Mouse (Mus musculus) liver, embryonic 13.5 days (tissue): ENCODE measurements around the gene Sdf2l1. TPM values are rescaled to one million over a fixed set of nuclear protein-coding genes. Genes with fewer than 3 reads are reported as not detected.
A peak's percentile ranks its signal among the peaks of the same experiment; 100 is the strongest.

Experiments used
- ATAC-seq: fragments of 200-750 bp; cut with Nextera tagmentation; 2 replicates; pipeline ENCODE4 v1.8.0; 2017; ENCODE audit warnings: low read depth, mild to moderate bottlenecking, moderate number of reproducible peaks, moderate library complexity
- DNase-seq: peaks from one replicate; pipeline ENCODE4 v3.0.0; 2022
- H3K27ac ChIP-seq: fragments of 300-500 bp; sonication (generic); 2 replicates; pipeline ENCODE4 v1.5.1; 2015; ENCODE audit warnings: moderate library complexity, mild to moderate bottlenecking, inconsistent platforms
- H3K27me3 ChIP-seq: fragments of 300-500 bp; sonication (generic); 2 replicates; pipeline ENCODE4 v1.6.1; 2015; ENCODE audit warnings: mild to moderate bottlenecking, inconsistent platforms
- H3K36me3 ChIP-seq: fragments of 300-500 bp; sonication (generic); 2 replicates; pipeline ENCODE4 v1.6.1; 2015; ENCODE audit warnings: mild to moderate bottlenecking, inconsistent platforms
- H3K4me1 ChIP-seq: fragments of 300-500 bp; sonication (generic); replicated peaks from 2 replicates; pipeline ENCODE4 v1.6.1; 2015; ENCODE audit warnings: inconsistent platforms
- H3K4me2 ChIP-seq: fragments of 300-500 bp; sonication (generic); 2 replicates; pipeline ENCODE4 v1.6.1; 2015; ENCODE audit warnings: inconsistent platforms, mild to moderate bottlenecking, moderate library complexity
- H3K4me3 ChIP-seq: fragments of 300-500 bp; sonication (generic); replicated peaks from 2 replicates; pipeline ENCODE4 v1.5.1; 2015; ENCODE audit warnings: mild to moderate bottlenecking, inconsistent platforms
- H3K9ac ChIP-seq: fragments of 300-500 bp; sonication (generic); 2 replicates; pipeline ENCODE4 v1.6.1; 2015; ENCODE audit warnings: mild to moderate bottlenecking, inconsistent platforms
- H3K9me3 ChIP-seq: fragments of 300-500 bp; sonication (generic); replicated peaks from 2 replicates; pipeline ENCODE4 v1.6.1; 2016; ENCODE audit warnings: inconsistent platforms
- WGBS: fragments of 180-500 bp; shearing (Covaris S2); methylation state at CpG from one replicate; pipeline ENCODE4 v1.1.7; 2015; ENCODE audit not compliant: insufficient replicate concordance; 5-methylcytosine and 5-hydroxymethylcytosine counted together
- polyA plus RNA-seq: library from polyadenylated mRNA; unstranded; fragments of >200 nt; fragmentation: Nextera tagmentation; extraction: Ambion mirVana; gene quantifications from 2 replicates; pipeline ENCODE4 v1.2.1, GENCODE M21; 2015

The Sdf2l1 gene
- polyA plus RNA-seq, 1 experiment from 2014 or later: 75.6 TPM

DNA sequence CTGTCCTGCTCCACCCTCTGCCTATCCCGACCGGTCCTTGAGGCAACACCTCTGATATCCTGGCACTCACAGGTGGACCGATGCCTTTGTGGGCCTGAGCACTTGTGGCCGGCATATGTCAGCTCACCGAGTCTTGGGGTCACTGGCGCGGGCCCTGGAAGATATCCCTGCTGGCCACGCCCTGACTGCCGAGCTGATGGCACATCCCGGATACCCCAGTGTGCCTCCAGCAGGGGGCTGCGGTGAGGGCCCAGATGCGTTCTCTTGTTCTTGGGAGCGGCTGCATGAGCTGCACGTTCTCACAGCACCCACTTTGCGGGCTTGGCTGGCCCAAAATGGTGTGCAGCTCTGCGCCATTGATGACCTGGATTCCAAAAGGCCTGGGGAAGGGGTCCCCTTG, 15.9 kb upstream of the Sdf2l1 start:
- peak overlapping the region; percentile 78 for H3K9ac ChIP-seq
- peaks cover 20% of the 10 kb centered on the region for H3K4me1 ChIP-seq
- peaks cover 19% of the 10 kb centered on the region for H3K36me3 ChIP-seq
- no peaks in the 10 kb centered on the region for H3K27me3 ChIP-seq
- ATAC-seq (peak; percentile 62), DNase-seq (peak; percentile 58)
- peak overlapping the region; percentile 70 for H3K4me3 ChIP-seq
- H3K9me3 ChIP-seq: no peaks in the 10 kb centered on the region
- WGBS: 8% methylated on average over 16 of the region's 16 CpGs
- peak overlapping the region; percentile 45; the same call in 1 of the 2 replicates for H3K27ac ChIP-seq
- H3K4me2 ChIP-seq: peak overlapping the region; percentile 98

DNA sequence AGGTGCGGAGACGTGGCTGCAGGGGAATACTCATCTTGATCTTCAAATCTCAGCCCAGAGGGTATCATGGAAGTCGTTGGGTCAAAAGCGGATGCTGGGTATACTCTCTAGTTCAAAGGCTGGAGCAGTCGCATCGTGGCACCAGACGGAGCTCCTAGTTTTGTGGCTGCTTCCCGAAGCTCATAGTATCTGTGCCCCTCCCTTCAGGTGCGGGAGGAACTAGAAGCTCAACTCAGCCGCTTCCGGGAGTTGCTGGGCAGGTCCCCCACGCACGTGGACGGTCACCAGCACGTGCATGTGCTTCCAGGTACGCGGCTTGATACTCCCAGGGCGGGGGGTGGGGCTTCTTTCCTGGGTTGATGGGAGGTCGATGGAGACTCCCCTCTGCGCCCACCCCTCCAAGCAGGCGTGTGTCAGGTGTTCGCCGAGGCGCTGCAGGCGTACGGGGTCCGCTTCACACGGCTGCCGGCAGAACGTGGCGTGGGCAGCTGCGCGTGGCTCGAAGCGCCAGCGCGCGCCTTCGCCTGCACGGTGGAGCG, 15.3 kb upstream of the Sdf2l1 start:
- peak overlapping the region; percentile 98 for H3K4me2 ChIP-seq
- peak overlapping the region; percentile 78 for H3K9ac ChIP-seq
- H3K9me3 ChIP-seq: no peaks in the 10 kb centered on the region
- under 1% methylated on average over 41 of the region's 41 CpGs for WGBS
- H3K27ac ChIP-seq: peak overlapping the region; percentile 18; the same call in 1 of the 2 replicates
- H3K36me3 ChIP-seq: peaks cover 13% of the 10 kb centered on the region; the same call in 1 of the 2 replicates
- DNase-seq (peak; percentile 9), ATAC-seq (peak; percentile 17)
- H3K4me3 ChIP-seq: peak overlapping the region; percentile 70
- H3K4me1 ChIP-seq: peaks cover 20% of the 10 kb centered on the region
- no peaks in the 10 kb centered on the region for H3K27me3 ChIP-seq

DNA sequence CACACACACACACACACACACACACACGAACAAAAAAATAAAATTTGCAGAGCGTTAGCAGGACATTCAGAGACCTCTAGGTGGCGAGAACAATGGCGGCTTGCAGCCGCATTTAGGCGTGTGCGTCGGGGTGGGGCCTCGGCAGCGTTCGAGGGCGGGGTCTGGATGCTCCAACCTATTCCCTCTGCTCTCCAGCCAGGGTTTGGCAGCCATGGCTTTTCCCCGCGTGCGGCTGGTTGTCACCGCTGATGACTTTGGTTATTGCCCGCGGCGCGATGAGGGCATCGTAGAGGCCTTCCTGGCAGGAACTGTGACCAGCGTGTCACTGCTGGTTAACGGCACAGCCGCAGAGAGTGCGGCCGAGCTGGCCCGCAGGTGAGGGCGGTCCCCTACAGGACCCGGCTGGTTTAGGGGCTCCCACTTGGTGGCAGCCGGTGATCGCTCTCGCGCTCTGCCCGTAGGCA, 14.6 kb upstream of the Sdf2l1 start, which contains the start of gene Ccdc116:
Ccdc116 (minus strand) TSS at position 458 of the 464 bp plus-strand sequence.
- Histone ChIP-seq H3K27ac (peak within 1 kb of the TSS; percentile 18; the same call in 1 of the 2 replicates), H3K4me3 (peak within 1 kb of the TSS; percentile 70), H3K4me1 (peaks cover 20% of the 10 kb centered on the region), H3K4me2 (peak within 1 kb of the TSS; percentile 98), H3K9ac (peak within 1 kb of the TSS; percentile 78), H3K9me3 (no peaks in the 10 kb centered on the region), H3K27me3 (no peaks in the 10 kb centered on the region), H3K36me3 (peaks cover 8% of the 10 kb centered on the region; the same call in 1 of the 2 replicates)
- WGBS: under 1% methylated on average over 34 of the region's 34 CpGs
- DNase-seq (peak; percentile 77), ATAC-seq (peak; percentile 74)

DNA sequence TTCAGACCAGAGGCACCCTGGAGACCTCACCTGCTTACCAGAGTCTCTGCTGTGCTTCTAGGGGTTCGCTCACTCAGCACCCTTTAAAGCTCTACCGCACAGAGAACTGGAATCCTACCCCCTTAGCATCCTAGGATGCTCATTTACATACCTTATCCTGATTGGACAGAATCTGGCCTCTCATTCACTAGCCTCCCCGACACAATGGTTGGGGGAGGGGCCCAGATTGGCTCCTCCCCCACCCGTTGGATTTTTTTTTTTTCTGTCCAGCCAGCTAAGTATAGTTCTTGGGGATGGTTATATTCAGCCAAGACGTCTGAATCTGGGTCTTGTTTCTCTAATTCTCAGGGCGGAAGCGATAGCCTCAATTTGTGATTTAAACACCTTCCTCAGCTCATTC, 12.2 kb upstream of the Sdf2l1 start, which contains the start of gene Ydjc:
Ydjc (plus strand) TSS at position 283 of the 400 bp plus-strand sequence.
- H3K27me3 ChIP-seq: no peaks in the 10 kb centered on the region
- no peaks in the 10 kb centered on the region for H3K9me3 ChIP-seq
- H3K4me2 ChIP-seq: no peak within 1 kb of the TSS
- ATAC-seq (0 out of 2 replicates have a peak, but pooled peaks have one; percentile 22), DNase-seq (no peak)
- no peak within 1 kb of the TSS for H3K27ac ChIP-seq
- no peak within 1 kb of the TSS for H3K4me3 ChIP-seq
- H3K36me3 ChIP-seq: no peaks in the 10 kb centered on the region
- H3K4me1 ChIP-seq: peaks cover 26% of the 10 kb centered on the region
- no peak within 1 kb of the TSS for H3K9ac ChIP-seq
- WGBS: 28% methylated on average over 7 of the region's 7 CpGs

DNA sequence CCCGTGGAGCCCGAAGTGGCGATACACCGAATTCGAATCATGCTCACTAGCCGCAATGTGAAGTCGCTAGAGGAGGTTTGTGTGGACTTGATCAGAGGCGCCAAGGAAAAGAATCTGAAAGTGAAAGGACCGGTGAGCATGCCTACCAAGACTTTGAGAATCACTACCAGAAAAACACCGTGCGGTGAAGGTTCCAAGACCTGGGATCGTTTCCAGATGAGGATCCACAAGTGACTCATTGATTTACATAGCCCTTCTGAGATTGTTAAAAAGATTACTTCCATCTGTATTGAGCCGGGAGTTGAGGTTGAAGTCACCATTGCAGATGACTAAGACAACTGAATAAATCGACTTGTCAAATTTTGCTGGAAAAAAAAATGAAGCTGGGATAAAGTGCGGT, 5.2 kb upstream of the Sdf2l1 start:
- H3K9ac ChIP-seq: no peak overlapping the region
- no peak overlapping the region for H3K4me3 ChIP-seq
- DNase-seq (no peak), ATAC-seq (no peak)
- H3K4me1 ChIP-seq: peaks cover 14% of the 10 kb centered on the region
- H3K27ac ChIP-seq: no peak overlapping the region
- no peaks in the 10 kb centered on the region for H3K36me3 ChIP-seq
- H3K4me2 ChIP-seq: no peak overlapping the region
- H3K9me3 ChIP-seq: no peaks in the 10 kb centered on the region
- peaks cover 4% of the 10 kb centered on the region; the same call in 1 of the 2 replicates for H3K27me3 ChIP-seq
- WGBS: 71% methylated on average over 15 of the region's 15 CpGs

DNA sequence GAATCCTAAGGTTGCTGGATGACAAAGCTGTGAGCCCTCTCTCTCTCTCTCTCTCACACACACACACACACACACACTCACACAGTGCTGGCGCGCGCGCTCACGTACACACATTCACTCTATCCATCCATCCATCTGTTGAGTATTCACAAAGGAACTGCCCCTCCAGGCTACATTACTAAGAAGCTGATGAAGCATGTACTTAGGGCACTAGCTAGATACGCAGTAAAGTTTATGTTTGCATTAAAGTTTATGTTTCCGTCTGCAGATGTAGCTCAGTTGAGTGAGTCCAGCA, 670 bp upstream of the Sdf2l1 start:
- Histone ChIP-seq H3K9me3 (no peaks in the 10 kb centered on the region), H3K9ac (peak overlapping the region; percentile 75), H3K27me3 (0 out of 2 replicates have a peak, but pooled peaks cover 4% of the 10 kb centered on the region), H3K36me3 (no peaks in the 10 kb centered on the region), H3K4me3 (peak overlapping the region; percentile 86), H3K27ac (peak overlapping the region; percentile 58; the same call in 1 of the 2 replicates), H3K4me1 (peaks cover 25% of the 10 kb centered on the region), H3K4me2 (peak overlapping the region; percentile 94)
- ATAC-seq (no peak), DNase-seq (no peak)
- 55% methylated on average over 7 of the region's 7 CpGs for WGBS

DNA sequence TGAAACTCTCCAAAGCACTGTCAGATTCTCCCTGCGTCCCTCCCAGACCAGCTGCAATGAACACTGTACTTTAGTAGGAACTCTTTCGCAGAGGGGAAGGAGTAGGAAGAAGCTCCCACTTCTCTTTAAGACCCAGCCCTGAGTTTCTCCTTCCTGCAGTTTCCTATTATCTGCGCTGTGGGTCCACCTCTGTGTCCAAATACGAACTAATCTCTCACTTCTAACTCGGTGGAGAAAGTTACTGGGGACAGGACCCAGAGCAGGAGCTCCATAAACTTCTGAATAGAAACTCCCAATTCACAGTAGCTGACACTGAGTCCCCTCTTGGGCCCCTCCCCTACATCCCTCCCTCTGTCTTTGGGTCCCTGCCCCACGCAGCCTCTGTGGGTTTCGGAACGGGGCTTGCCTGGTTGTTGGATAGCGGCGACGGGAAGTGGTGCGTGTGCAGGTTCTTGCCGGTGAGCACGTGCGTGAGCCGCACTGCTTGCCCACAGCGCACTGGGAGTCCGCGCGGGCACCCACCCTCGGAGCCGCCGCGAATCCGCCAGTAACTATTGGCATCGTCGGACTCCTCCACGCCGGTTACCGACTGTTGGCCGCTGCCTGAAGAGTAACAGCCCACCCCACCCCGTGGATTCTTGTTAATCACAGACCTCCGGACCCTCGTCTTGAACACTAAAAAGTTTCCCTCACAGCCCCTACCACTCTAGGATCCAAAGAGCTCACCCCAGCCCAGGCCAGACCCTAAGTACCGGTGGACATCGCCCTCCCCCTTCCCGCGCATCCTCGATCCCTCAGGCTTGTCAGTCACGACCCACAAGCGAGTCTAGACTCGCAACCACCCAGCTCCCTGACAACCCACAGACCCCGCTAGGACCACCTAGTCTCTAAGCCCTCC, 743 bp downstream of the Sdf2l1 start:
- peak; percentile 29 for DNase-seq

DNA sequence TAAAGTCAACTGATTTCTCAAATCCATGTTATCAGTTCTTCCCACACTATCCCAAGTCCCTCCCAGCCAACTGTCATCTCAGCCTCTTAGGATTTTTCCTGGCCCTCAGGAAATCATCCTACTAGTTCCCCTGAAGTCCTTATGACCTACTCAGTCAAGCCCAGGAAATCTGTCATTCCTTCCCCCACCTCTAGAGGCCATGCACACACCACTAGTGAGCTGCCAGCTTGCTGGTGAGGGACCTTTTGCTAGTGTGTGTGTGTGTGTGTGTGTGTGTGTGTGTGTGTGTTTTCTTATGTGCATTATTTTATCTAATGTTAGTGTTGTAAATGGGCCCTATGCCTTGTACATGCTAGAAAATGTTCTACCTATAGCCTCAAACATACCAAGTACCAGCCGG, 4.9 kb downstream of the Sdf2l1 start:
- WGBS: 96% methylated on average over 1 of the region's 1 CpGs

More for the DNA sequence above, 743 bp downstream of the Sdf2l1 start:
- no peak for ATAC-seq
- H3K4me3 ChIP-seq: peak overlapping the region; percentile 86
- no peaks in the 10 kb centered on the region for H3K9me3 ChIP-seq
- H3K9ac ChIP-seq: peak overlapping the region; percentile 84
- H3K4me2 ChIP-seq: peak overlapping the region; percentile 94
- WGBS: 2% methylated on average over 43 of the region's 43 CpGs
- 0 out of 2 replicates have a peak, but pooled peaks cover 4% of the 10 kb centered on the region for H3K27me3 ChIP-seq
- H3K4me1 ChIP-seq: peaks cover 25% of the 10 kb centered on the region
- peak overlapping the region; percentile 75 for H3K27ac ChIP-seq
- H3K36me3 ChIP-seq: no peaks in the 10 kb centered on the region

DNA sequence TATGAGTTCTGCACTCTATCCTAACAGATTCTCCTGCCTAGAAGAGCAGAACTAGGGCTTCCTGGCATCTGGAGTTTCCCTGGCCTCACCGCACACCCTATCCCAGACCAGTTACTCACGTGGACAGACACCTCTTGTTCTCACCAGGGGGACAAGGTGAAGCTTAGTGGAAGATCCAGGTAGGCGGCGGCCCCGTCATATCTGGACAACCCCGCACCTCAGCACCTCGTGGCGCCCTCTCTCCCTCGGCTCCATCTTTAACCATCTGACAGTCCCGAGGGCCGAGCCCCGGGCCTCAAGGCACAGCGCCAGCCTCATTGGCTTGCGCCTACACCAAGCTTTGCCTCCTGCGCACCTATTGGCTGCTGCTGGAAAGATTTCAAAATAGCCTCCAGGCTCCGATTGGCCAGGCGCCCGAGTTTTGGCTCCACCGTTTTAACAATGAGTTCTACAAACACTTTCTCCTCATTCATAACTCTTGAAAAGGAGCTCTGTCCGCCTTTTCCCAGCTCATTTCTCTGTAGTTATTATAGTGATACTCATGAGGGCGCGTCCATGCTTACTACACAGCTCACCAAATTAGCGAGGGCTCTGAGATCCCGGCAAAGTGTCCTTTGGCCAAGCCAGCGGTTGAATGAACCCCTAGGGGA, 7.2 kb downstream of the Sdf2l1 start, which contains the start of gene 2610318N02Rik:
2610318N02Rik (minus strand) TSS at position 297 of the 650 bp plus-strand sequence.
- H3K27ac ChIP-seq: peak within 1 kb of the TSS; percentile 75
- H3K36me3 ChIP-seq: peaks cover 14% of the 10 kb centered on the region
- no peaks in the 10 kb centered on the region for H3K27me3 ChIP-seq
- H3K4me1 ChIP-seq: peaks cover 23% of the 10 kb centered on the region
- peak within 1 kb of the TSS; percentile 76 for H3K9ac ChIP-seq
- WGBS: under 1% methylated on average over 25 of the region's 25 CpGs
- peak; percentile 87 for DNase-seq
- peak within 1 kb of the TSS; percentile 68 for H3K4me3 ChIP-seq
- no peaks in the 10 kb centered on the region for H3K9me3 ChIP-seq
- ATAC-seq: peak; percentile 98
- peak within 1 kb of the TSS; percentile 87 for H3K4me2 ChIP-seq

More for the DNA sequence above, 4.9 kb downstream of the Sdf2l1 start:
- H3K4me2 ChIP-seq: no peak overlapping the region
- H3K27me3 ChIP-seq: no peaks in the 10 kb centered on the region
- no peak overlapping the region for H3K4me3 ChIP-seq
- H3K9ac ChIP-seq: no peak overlapping the region
- ATAC-seq: no peak
- H3K4me1 ChIP-seq: peaks cover 40% of the 10 kb centered on the region
- peak; percentile 47 for DNase-seq
- no peaks in the 10 kb centered on the region for H3K9me3 ChIP-seq
- no peaks in the 10 kb centered on the region for H3K36me3 ChIP-seq
- H3K27ac ChIP-seq: no peak overlapping the region

DNA sequence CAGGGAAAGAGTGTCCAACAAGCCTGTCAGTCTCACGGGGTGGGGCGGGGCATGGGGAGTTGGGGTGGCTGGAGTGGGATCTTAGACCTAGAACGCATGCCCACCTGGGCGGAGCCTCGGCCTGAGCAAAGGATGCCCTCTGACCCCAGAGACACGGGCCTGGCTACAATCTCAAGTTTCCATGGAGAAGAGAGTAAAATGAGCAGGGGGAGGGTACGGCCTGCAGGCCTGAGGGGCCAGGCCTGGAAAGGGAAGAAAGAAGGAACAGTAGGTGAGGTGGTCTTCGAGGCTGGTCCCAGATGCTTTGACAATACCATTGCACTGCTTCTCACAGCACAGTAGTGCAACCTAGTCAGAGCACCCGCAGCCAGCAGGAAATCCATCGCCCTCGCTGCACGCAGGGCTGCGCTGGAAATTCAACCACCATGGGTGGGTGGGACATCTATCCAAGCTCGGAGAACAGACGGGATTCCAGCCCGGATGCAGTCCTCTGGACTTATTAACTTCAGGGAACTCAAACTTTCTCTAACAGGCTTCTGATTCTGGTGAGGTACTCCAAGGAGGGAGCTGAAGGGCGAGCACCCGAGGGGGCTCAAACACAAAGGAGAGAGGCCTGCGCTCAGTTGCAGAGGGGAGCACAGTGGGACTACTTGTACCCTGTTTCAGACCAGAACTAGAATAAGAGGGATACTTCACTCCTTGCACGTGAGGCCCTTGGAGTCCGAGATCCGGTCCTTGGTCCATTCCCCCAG, 7.9 kb downstream of the Sdf2l1 start:
- no peaks in the 10 kb centered on the region for H3K9me3 ChIP-seq
- peak overlapping the region; percentile 76 for H3K9ac ChIP-seq
- 8% methylated on average over 22 of the region's 22 CpGs for WGBS
- peaks cover 23% of the 10 kb centered on the region for H3K4me1 ChIP-seq
- ATAC-seq (no peak; the same call in 1 of the 2 replicates), DNase-seq (no peak)
- H3K27me3 ChIP-seq: no peaks in the 10 kb centered on the region
- H3K27ac ChIP-seq: peak overlapping the region; percentile 25; the same call in 1 of the 2 replicates
- peaks cover 20% of the 10 kb centered on the region for H3K36me3 ChIP-seq
- peak overlapping the region; percentile 87 for H3K4me2 ChIP-seq
- H3K4me3 ChIP-seq: peak overlapping the region; percentile 68
